Mouse (Mus musculus) ES-E14 (cell line): ENCODE results near the gene Qrsl1.

Experiments
- HCFC1 ChIP-seq: IDR thresholded peaks from 2 replicates; pipeline ENCODE4 v1.6.1; 2012; ENCODE audit warnings: low read length, inconsistent platforms, borderline replicate concordance; ENCODE audit not compliant: insufficient read depth
- MAFK ChIP-seq: IDR thresholded peaks from 2 replicates; pipeline ENCODE4 v1.6.1; 2014; ENCODE audit warnings: mild to moderate bottlenecking, low read depth, low read length, inconsistent platforms; ENCODE audit not compliant: insufficient read depth
- ZC3H11A ChIP-seq: IDR thresholded peaks from 2 replicates; pipeline ENCODE4 v1.6.1; 2012; ENCODE audit warnings: low read depth, mild to moderate bottlenecking, inconsistent platforms, low read length, borderline replicate concordance
- ZNF384 ChIP-seq: IDR thresholded peaks from 2 replicates; pipeline ENCODE4 v1.6.1; 2012; ENCODE audit warnings: low read depth, low read length, inconsistent platforms

GRCm38 (mm10) chr10:43910873-43911142, 9.3 kb upstream of the Qrsl1 start:
- TF ChIP-seq MAFK, result no peak
- TF ChIP-seq HCFC1, result no peak
- no peak for TF ChIP-seq ZNF384
- TF ChIP-seq ZC3H11A, result no peak
